Mouse (Mus musculus): ENCODE results near the gene Colca2. TPM values are rescaled to one million over a fixed set of nuclear protein-coding genes. Genes with fewer than 3 reads are reported as not detected.

Colca2 gene
- total and polyA plus RNA-seq, 2 experiments from 2014 or later: 3.0 to 12.4 TPM

DNA sequence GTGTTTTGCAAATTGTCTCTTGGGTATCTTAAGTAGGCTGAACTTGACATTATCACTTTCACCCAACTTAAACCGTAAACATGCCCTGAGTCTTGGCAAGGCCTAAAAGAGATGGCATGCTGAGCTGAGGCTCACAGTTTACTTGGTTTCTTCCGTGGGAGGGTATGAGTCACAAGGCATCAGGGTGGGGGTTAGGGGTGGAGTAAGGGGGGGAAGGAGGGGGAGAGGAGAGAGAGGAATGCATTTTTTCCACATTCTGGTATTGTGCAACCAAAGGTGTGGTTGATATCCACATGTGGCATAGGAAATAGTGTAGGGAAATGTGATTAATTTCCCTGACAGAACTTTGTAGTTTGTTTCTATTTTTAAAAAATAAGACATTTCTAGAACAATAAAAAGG is 7.7 kb upstream of the Colca2 start:
- DNase-seq (ENCODE audit: low spot score) (no peak), ATAC-seq (ENCODE audit: insufficient read depth, low read depth) (no peak)
- Histone ChIP-seq H3K36me3 (replicated peaks; ENCODE audit: control insufficient read depth, insufficient read depth, low read length) (no peaks in the 10 kb centered on the region), H3K4me1 (ENCODE audit: control insufficient read depth, insufficient read depth) (no peaks in the 10 kb centered on the region), H3K27me3 (ENCODE audit: control insufficient read depth, insufficient read depth, low read length) (no peaks in the 10 kb centered on the region), H3K9ac (replicated peaks; ENCODE audit: low read depth, low read length) (no peak overlapping the region), H3K9me3 (replicated peaks; ENCODE audit: control insufficient read depth, low read length) (no peaks in the 10 kb centered on the region), H3K4me2 (ENCODE audit: low read depth, low read length) (no peak overlapping the region), H3K4me3 (ENCODE audit: low read depth, low read length) (no peak overlapping the region), H3K27ac (ENCODE audit: low read depth) (no peak overlapping the region)
- 31% methylated on average over 2 of the region's 2 CpGs for WGBS
- TF ChIP-seq EP300 (IDR thresholded peaks at IDR 0.05; ENCODE audit: low read depth): no peak
- no peak for TF ChIP-seq CTCF (IDR thresholded peaks at IDR 0.05; ENCODE audit: low read depth)

DNA sequence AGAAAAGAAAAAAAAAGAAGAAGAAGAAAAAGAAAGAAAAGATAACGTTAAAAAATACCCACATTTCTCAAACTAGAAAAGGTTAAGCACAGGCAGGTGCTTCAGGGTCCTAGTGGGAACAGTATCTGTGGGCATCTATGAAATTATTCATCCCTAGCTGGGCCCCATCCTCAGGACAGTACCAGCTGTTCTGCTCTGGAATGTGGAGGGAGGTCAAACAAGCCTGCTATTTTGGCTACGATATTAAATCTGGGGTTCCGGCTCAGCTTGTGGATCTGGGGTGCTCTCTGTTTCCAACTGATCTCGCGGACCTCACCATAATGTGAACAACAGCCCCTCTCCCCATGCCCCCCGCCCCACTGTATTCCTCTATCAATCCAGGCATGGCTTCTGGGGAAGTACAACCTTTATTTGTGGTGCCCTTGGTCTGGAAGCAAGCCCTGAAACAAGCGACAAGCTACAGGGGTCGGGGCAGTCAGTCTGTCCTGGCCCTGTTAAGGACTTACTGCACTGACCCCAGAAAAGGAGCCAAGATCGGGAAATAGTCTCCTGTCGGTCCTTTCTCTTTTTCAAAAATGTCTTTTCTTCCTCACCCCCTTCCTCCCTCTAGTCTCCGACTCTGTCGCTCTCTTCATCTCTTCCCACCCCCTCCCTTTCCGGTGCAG is 403 bp downstream of the Colca2 start:
- peak overlapping the region; percentile 80 for H3K4me2 ChIP-seq (ENCODE audit: low read depth, low read length)
- 0 out of 2 replicates have a peak, but pooled peaks cover 3% of the 10 kb centered on the region for H3K27me3 ChIP-seq (ENCODE audit: control insufficient read depth, insufficient read depth, low read length)
- peak overlapping the region; percentile 71 for H3K4me3 ChIP-seq (ENCODE audit: low read depth, low read length)
- no peak for ATAC-seq (ENCODE audit: insufficient read depth, low read depth)
- TF ChIP-seq EP300 (IDR thresholded peaks at IDR 0.05; ENCODE audit: low read depth) (no peak), CTCF (IDR thresholded peaks at IDR 0.05; ENCODE audit: low read depth) (no peak)
- peaks cover 6% of the 10 kb centered on the region for H3K4me1 ChIP-seq (ENCODE audit: control insufficient read depth, insufficient read depth)
- peak overlapping the region; percentile 81 for H3K27ac ChIP-seq (ENCODE audit: low read depth)
- WGBS: 18% methylated on average over 13 of the region's 13 CpGs
- DNase-seq (ENCODE audit: low spot score): no peak
- H3K9me3 ChIP-seq (replicated peaks; ENCODE audit: control insufficient read depth, low read length): no peaks in the 10 kb centered on the region
- H3K9ac ChIP-seq (replicated peaks; ENCODE audit: low read depth, low read length): peak overlapping the region; percentile 72
- H3K36me3 ChIP-seq (replicated peaks; ENCODE audit: control insufficient read depth, insufficient read depth, low read length): no peaks in the 10 kb centered on the region

DNA sequence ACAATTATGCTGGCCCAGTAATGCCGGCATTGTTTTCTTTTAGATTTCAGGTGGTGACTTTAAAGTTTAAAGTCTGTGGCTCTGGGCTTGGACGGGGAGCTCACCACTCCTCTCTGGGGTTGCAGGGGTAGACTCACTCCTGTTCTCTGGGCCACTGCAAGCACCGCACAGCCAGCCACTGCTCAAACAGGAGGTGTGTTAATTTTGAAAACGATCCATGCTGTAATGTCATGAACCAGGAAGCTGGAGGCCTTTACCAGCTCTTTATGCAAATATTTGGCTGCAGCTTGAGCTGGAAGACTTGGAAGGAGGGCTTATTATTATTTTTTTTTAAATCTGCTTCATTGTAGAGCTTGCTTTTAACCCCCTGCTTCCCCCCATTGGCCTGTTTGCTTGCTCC is 3.7 kb downstream of the Colca2 start:
- Histone ChIP-seq H3K36me3 (replicated peaks; ENCODE audit: control insufficient read depth, insufficient read depth, low read length) (no peaks in the 10 kb centered on the region), H3K9me3 (replicated peaks; ENCODE audit: control insufficient read depth, low read length) (no peaks in the 10 kb centered on the region), H3K4me1 (ENCODE audit: control insufficient read depth, insufficient read depth) (peaks cover 6% of the 10 kb centered on the region), H3K27me3 (ENCODE audit: control insufficient read depth, insufficient read depth, low read length) (no peaks in the 10 kb centered on the region), H3K4me3 (ENCODE audit: low read depth, low read length) (no peak overlapping the region), H3K27ac (ENCODE audit: low read depth) (no peak overlapping the region), H3K9ac (replicated peaks; ENCODE audit: low read depth, low read length) (no peak overlapping the region), H3K4me2 (ENCODE audit: low read depth, low read length) (no peak overlapping the region)
- DNase-seq (ENCODE audit: low spot score) (no peak), ATAC-seq (ENCODE audit: insufficient read depth, low read depth) (no peak)
- 33% methylated on average over 4 of the region's 4 CpGs for WGBS
- TF ChIP-seq EP300 (IDR thresholded peaks at IDR 0.05; ENCODE audit: low read depth): no peak
- TF ChIP-seq CTCF (IDR thresholded peaks at IDR 0.05; ENCODE audit: low read depth): no peak

DNA sequence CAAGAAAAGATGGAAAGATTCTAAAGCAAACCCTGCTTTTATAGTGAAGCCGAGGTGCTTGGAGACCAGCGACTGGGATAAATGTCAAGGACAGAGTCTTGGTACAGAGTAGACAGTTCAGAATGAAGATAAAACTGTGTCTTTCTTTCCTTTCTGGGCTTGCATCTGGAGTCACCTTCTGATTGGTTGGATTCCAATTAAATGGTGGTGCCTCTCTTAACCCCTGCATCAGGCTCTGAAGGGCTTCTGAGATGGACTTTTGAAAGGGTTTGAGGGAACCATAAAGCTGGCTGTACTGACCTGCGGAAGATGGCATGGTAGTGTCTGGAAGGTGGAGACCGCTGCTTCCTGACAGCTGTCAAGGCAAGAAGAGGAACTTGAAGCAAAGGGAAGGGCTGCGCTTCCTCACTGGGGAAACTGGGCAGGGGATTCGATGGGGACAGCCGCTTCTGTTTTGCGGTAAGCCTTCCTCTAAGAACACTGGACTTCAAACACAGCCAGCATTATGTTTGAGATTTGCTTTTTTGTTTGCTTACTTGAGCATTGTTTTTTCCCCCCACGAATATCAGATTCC is 4.7 kb downstream of the Colca2 start:
- Histone ChIP-seq H3K9me3 (replicated peaks; ENCODE audit: control insufficient read depth, low read length) (no peaks in the 10 kb centered on the region), H3K36me3 (replicated peaks; ENCODE audit: control insufficient read depth, insufficient read depth, low read length) (no peaks in the 10 kb centered on the region), H3K4me1 (ENCODE audit: control insufficient read depth, insufficient read depth) (peaks cover 6% of the 10 kb centered on the region), H3K4me2 (ENCODE audit: low read depth, low read length) (no peak overlapping the region), H3K27ac (ENCODE audit: low read depth) (no peak overlapping the region), H3K4me3 (ENCODE audit: low read depth, low read length) (no peak overlapping the region), H3K27me3 (ENCODE audit: control insufficient read depth, insufficient read depth, low read length) (no peaks in the 10 kb centered on the region), H3K9ac (replicated peaks; ENCODE audit: low read depth, low read length) (no peak overlapping the region)
- DNase-seq (ENCODE audit: low spot score): no peak
- TF ChIP-seq CTCF (IDR thresholded peaks at IDR 0.05; ENCODE audit: low read depth) (no peak), EP300 (IDR thresholded peaks at IDR 0.05; ENCODE audit: low read depth) (no peak)
- no peak for ATAC-seq (ENCODE audit: insufficient read depth, low read depth)
- 63% methylated on average over 9 of the region's 9 CpGs for WGBS

DNA sequence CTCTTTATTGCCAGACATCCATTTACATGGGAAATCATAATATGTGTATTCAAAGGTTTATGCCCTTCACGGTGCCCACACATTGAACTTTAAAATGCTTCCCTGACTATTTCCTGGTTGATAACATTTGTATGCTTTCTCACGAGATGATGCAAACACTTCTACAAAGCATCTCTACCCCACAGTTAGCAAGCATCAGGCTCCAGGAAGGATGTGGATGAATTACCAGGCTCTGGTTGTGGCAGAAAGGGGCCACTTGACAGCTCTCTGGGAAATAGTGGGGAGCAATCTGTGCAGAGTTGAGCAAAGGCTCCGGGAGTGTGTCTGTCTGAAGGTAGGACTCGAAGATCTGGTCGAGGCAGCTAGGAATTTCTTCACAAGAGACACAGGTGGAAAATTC is 6.3 kb downstream of the Colca2 start:
- WGBS: 65% methylated on average over 5 of the region's 5 CpGs
- Histone ChIP-seq H3K4me1 (ENCODE audit: control insufficient read depth, insufficient read depth) (no peaks in the 10 kb centered on the region), H3K4me2 (ENCODE audit: low read depth, low read length) (no peak overlapping the region), H3K9me3 (replicated peaks; ENCODE audit: control insufficient read depth, low read length) (no peaks in the 10 kb centered on the region), H3K9ac (replicated peaks; ENCODE audit: low read depth, low read length) (no peak overlapping the region), H3K4me3 (ENCODE audit: low read depth, low read length) (no peak overlapping the region), H3K27ac (ENCODE audit: low read depth) (no peak overlapping the region), H3K27me3 (ENCODE audit: control insufficient read depth, insufficient read depth, low read length) (no peaks in the 10 kb centered on the region), H3K36me3 (replicated peaks; ENCODE audit: control insufficient read depth, insufficient read depth, low read length) (no peaks in the 10 kb centered on the region)
- ATAC-seq (ENCODE audit: insufficient read depth, low read depth): no peak
- TF ChIP-seq CTCF (IDR thresholded peaks at IDR 0.05; ENCODE audit: low read depth) (no peak), EP300 (IDR thresholded peaks at IDR 0.05; ENCODE audit: low read depth) (no peak)
- no peak for DNase-seq (ENCODE audit: low spot score)

DNA sequence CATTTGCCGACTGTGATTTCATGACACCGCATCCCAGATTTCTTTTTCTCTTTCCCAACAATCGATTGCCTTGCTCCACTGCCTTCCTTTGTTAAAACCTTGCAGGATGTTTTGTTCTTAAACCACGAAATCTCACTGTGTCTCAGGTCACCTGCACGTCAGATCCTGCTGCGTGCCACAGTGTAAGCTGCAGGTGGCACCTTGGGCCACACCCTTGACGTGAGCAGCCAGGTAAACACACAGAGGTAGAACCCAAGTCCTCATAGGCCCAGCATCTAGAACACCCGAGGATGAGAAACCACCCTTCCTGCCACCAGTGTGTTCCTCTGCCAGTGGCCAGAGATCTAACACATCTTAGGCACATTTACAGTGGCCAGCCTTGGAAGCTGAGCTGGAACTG is 7.3 kb downstream of the Colca2 start:
- ATAC-seq (ENCODE audit: insufficient read depth, low read depth): no peak
- 73% methylated on average over 8 of the region's 8 CpGs for WGBS

More for the DNA sequence above, 7.3 kb downstream of the Colca2 start:
- no peaks in the 10 kb centered on the region for H3K36me3 ChIP-seq (replicated peaks; ENCODE audit: control insufficient read depth, insufficient read depth, low read length)
- no peak overlapping the region for H3K9ac ChIP-seq (replicated peaks; ENCODE audit: low read depth, low read length)
- no peak overlapping the region for H3K4me3 ChIP-seq (ENCODE audit: low read depth, low read length)
- DNase-seq (ENCODE audit: low spot score): no peak
- TF ChIP-seq CTCF (IDR thresholded peaks at IDR 0.05; ENCODE audit: low read depth) (no peak), EP300 (IDR thresholded peaks at IDR 0.05; ENCODE audit: low read depth) (no peak)
- no peaks in the 10 kb centered on the region for H3K27me3 ChIP-seq (ENCODE audit: control insufficient read depth, insufficient read depth, low read length)
- H3K27ac ChIP-seq (ENCODE audit: low read depth): no peak overlapping the region
- H3K4me2 ChIP-seq (ENCODE audit: low read depth, low read length): no peak overlapping the region
- H3K4me1 ChIP-seq (ENCODE audit: control insufficient read depth, insufficient read depth): no peaks in the 10 kb centered on the region
- no peaks in the 10 kb centered on the region for H3K9me3 ChIP-seq (replicated peaks; ENCODE audit: control insufficient read depth, low read length)

All from heart, postnatal 0 days (tissue).